Comparison of ENCODE assay signal across 15 mouse cellular contexts in the genomic region with DNA sequence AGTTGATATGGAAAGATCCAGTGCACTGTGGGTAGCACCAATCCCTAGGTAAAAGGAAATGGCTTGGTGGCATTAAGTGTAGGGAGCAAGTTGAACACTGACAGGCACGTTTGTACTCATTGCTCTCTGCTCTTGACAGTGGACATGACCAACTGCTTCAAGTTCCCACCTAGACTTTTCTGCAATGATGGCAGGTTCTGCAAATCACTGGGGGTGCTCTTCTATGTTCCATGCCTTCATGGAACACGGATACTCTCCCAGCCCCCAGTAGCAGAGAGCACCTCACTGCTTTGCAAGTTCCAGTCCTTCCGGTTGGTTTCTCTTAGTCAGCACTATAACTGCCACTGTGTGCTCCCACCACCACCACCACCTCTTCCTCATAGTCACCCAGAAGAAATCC. TPM values are rescaled to one million over a fixed set of nuclear protein-coding genes. Genes with fewer than 3 reads are reported as not detected.
DNase-seq lines count a peak whose midpoint lies in the region; ATAC-seq and TF ChIP-seq lines count a peak whose summit lies in the region.
"Not testable (repeated sequence)": the region's sequence is repeated elsewhere in the genome, so short reads cannot be mapped to it uniquely, and the experiment has no call there.
"Had no signal": no experiment of that assay in that cellular context is flagged by ENCODE, and none has a peak within 500 bp of the region (broad histone marks: within the 10 kb centered on the region; RNA-seq: fewer than 3 reads in every experiment).

No protein-coding gene starts in this region.

- not testable (repeated sequence) for H3K9ac ChIP-seq in embryonic facial prominence, embryonic 11.5 days (replicated peaks; ENCODE audit: low read length); hindbrain, embryonic 12.5 days; kidney, postnatal 0 days (ENCODE audit: low read depth, low read length); lung, embryonic 15.5 days; midbrain, embryonic 16.5 days (ENCODE audit: low read depth, low read length); stomach, embryonic 14.5 days (replicated peaks; ENCODE audit: low read depth, low read length)

- H3K36me3 ChIP-seq in embryonic facial prominence, embryonic 11.5 days (replicated peaks; ENCODE audit: control insufficient read depth, insufficient read depth, low read depth, low read length); heart, embryonic 10.5 days; hindbrain, embryonic 12.5 days; kidney, postnatal 0 days (ENCODE audit: insufficient read depth, low read length); lung, embryonic 15.5 days; midbrain, embryonic 16.5 days (ENCODE audit: control insufficient read depth, insufficient read depth, low read length); stomach, embryonic 14.5 days (ENCODE audit: control insufficient read depth, insufficient read depth, low read length): not testable (repeated sequence)

- H3K27ac ChIP-seq in embryonic facial prominence, embryonic 11.5 days (replicated peaks; ENCODE audit: low read depth, low read length); heart, embryonic 10.5 days; hindbrain, embryonic 12.5 days; kidney, postnatal 0 days; lung, embryonic 15.5 days; midbrain, embryonic 16.5 days (ENCODE audit: low read length); stomach, embryonic 14.5 days (ENCODE audit: low read length): not testable (repeated sequence)

- not testable (repeated sequence) for TF ChIP-seq CTCF in kidney, postnatal 0 days (IDR thresholded peaks at IDR 0.05; ENCODE audit: low read depth)

- H3K27me3 ChIP-seq in embryonic facial prominence, embryonic 11.5 days (ENCODE audit: control insufficient read depth, insufficient read depth, low read length); heart, embryonic 10.5 days (ENCODE audit: insufficient read depth, poor library complexity, severe bottlenecking); hindbrain, embryonic 12.5 days; kidney, postnatal 0 days (ENCODE audit: insufficient read depth, low read length); lung, embryonic 15.5 days; midbrain, embryonic 16.5 days (ENCODE audit: control insufficient read depth, insufficient read depth, low read depth, low read length); stomach, embryonic 14.5 days (ENCODE audit: control insufficient read depth, insufficient read depth, low read length): not testable (repeated sequence)

- H3K9me3 ChIP-seq in embryonic facial prominence, embryonic 11.5 days (replicated peaks; ENCODE audit: control insufficient read depth, low read length); hindbrain, embryonic 12.5 days (replicated peaks); kidney, postnatal 0 days (replicated peaks; ENCODE audit: low read length); lung, embryonic 15.5 days; midbrain, embryonic 16.5 days (replicated peaks; ENCODE audit: control insufficient read depth, low read length, poor library complexity, severe bottlenecking); stomach, embryonic 14.5 days (ENCODE audit: control insufficient read depth, low read depth, low read length): not testable (repeated sequence)
- peaks cover 10% of the 10 kb centered on the region for H3K9me3 ChIP-seq in heart, embryonic 10.5 days

- H3K4me3 ChIP-seq in embryonic facial prominence, embryonic 11.5 days (ENCODE audit: low read depth, low read length); heart, embryonic 10.5 days; hindbrain, embryonic 12.5 days; kidney, postnatal 0 days (replicated peaks; ENCODE audit: low read depth, low read length); lung, embryonic 15.5 days; midbrain, embryonic 16.5 days (ENCODE audit: low read depth, low read length); stomach, embryonic 14.5 days (ENCODE audit: low read depth, low read length): not testable (repeated sequence)

- 75% methylated on average over 3 of the region's 3 CpGs for WGBS in embryonic facial prominence, embryonic 11.5 days
- WGBS in heart, embryonic 10.5 days: 70% methylated on average over 3 of the region's 3 CpGs
- WGBS in hindbrain, embryonic 12.5 days: 86% methylated on average over 3 of the region's 3 CpGs
- 75% methylated on average over 3 of the region's 3 CpGs for whole genome bisulfite sequencing in kidney, postnatal 0 days
- WGBS in lung, embryonic 15.5 days: 79% methylated on average over 3 of the region's 3 CpGs
- 79% methylated on average over 3 of the region's 3 CpGs for WGBS in midbrain, embryonic 16.5 days
- 82% methylated on average over 3 of the region's 3 CpGs for WGBS in stomach, embryonic 14.5 days

- peak; percentile 4 for DNase-seq in CD4-positive helper T cell, adult 2 months (ENCODE audit: low read depth, low spot score)
- not testable (repeated sequence) for DNase-seq in embryonic facial prominence, embryonic 11.5 days (ENCODE audit: low spot score); kidney, postnatal 0 days (ENCODE audit: low spot score)
- peak; percentile 38 for DNase-seq in heart, embryonic 10.5 days (ENCODE audit: low spot score)

- not testable (repeated sequence) for H3K4me1 ChIP-seq in embryonic facial prominence, embryonic 11.5 days (ENCODE audit: control insufficient read depth, insufficient read depth, low read length); heart, embryonic 10.5 days; hindbrain, embryonic 12.5 days; kidney, postnatal 0 days (replicated peaks; ENCODE audit: insufficient read depth, low read length); lung, embryonic 15.5 days; midbrain, embryonic 16.5 days (ENCODE audit: control insufficient read depth, insufficient read depth, low read length); stomach, embryonic 14.5 days (ENCODE audit: control insufficient read depth, insufficient read depth, low read length)

- H3K4me2 ChIP-seq in embryonic facial prominence, embryonic 11.5 days (ENCODE audit: low read depth, low read length); hindbrain, embryonic 12.5 days (replicated peaks); kidney, postnatal 0 days (ENCODE audit: low read length); lung, embryonic 15.5 days; midbrain, embryonic 16.5 days (ENCODE audit: low read length); stomach, embryonic 14.5 days (replicated peaks; ENCODE audit: low read depth, low read length): not testable (repeated sequence)

- ATAC-seq in embryonic facial prominence, embryonic 11.5 days (replicated peaks; ENCODE audit: insufficient number of reproducible peaks, low FRiP score, low TSS enrichment, low read depth): peak; percentile 62; the same call in 1 of the 2 replicates
- peak; percentile 78 for ATAC-seq in hindbrain, embryonic 12.5 days (ENCODE audit: low FRiP score)
- ATAC-seq in kidney, postnatal 0 days (replicated peaks; ENCODE audit: low FRiP score, low read depth): peak; percentile 59
- peak; percentile 42; the same call in 1 of the 2 replicates for ATAC-seq in lung, embryonic 15.5 days (ENCODE audit: borderline replicate concordance, extremely low read depth, low FRiP score, low TSS enrichment)
- peak; percentile 17; the same call in 1 of the 2 replicates for ATAC-seq in midbrain, embryonic 16.5 days
- ATAC-seq in stomach, embryonic 14.5 days (ENCODE audit: insufficient number of reproducible peaks, insufficient read depth, low FRiP score, low read depth): 0 out of 2 replicates have a peak, but pooled peaks have one; percentile 58

RNA-seq across cellular contexts. Expression of a gene that starts 4.4 kb away (rescaled TPM):
- not detected in 2 replicates for polyA plus RNA-seq in embryonic facial prominence, embryonic 11.5 days (2014; fragmentation: Nextera tagmentation; extraction: Ambion mirVana)
- polyA plus RNA-seq in heart, embryonic 10.5 days (2016; fragmentation: Nextera tagmentation; extraction: Ambion mirVana): not detected in 2 replicates
- polyA plus RNA-seq in hindbrain, embryonic 12.5 days (2016; fragmentation: Nextera tagmentation; extraction: Ambion mirVana): not detected in 2 replicates
- polyA plus RNA-seq in kidney, postnatal 0 days (2015; fragmentation: Nextera tagmentation; extraction: Ambion mirVana): not detected in 2 replicates
- polyA plus RNA-seq in lung, embryonic 15.5 days (2015; fragmentation: Nextera tagmentation; extraction: Ambion mirVana): not detected in 2 replicates
- not detected in 2 replicates for polyA plus RNA-seq in midbrain, embryonic 16.5 days (2015; fragmentation: Nextera tagmentation; extraction: Ambion mirVana)
- polyA plus RNA-seq in stomach, embryonic 14.5 days (2014; fragmentation: Nextera tagmentation; extraction: Ambion mirVana): not detected in 2 replicates
- polyA plus RNA-seq: adrenal gland, adult 2 months; embryonic facial prominence, embryonic 10.5 days; forebrain, postnatal 0 days; kidney, embryonic 14.5 days; neural tube, embryonic 11.5 days had no signal

RNA-seq across cellular contexts. Expression of a gene that starts 14.1 kb away (rescaled TPM):
- polyA plus RNA-seq in embryonic facial prominence, embryonic 11.5 days (2014; fragmentation: Nextera tagmentation; extraction: Ambion mirVana): not detected in 2 replicates
- polyA plus RNA-seq in heart, embryonic 10.5 days (2016; fragmentation: Nextera tagmentation; extraction: Ambion mirVana): not detected in 2 replicates
- polyA plus RNA-seq in hindbrain, embryonic 12.5 days (2016; fragmentation: Nextera tagmentation; extraction: Ambion mirVana): not detected in 2 replicates
- polyA plus RNA-seq in kidney, postnatal 0 days (2015; fragmentation: Nextera tagmentation; extraction: Ambion mirVana): not detected in 2 replicates
- not detected in 2 replicates for polyA plus RNA-seq in lung, embryonic 15.5 days (2015; fragmentation: Nextera tagmentation; extraction: Ambion mirVana)
- polyA plus RNA-seq in midbrain, embryonic 16.5 days (2015; fragmentation: Nextera tagmentation; extraction: Ambion mirVana): not detected in 2 replicates
- not detected in 2 replicates for polyA plus RNA-seq in stomach, embryonic 14.5 days (2014; fragmentation: Nextera tagmentation; extraction: Ambion mirVana)
- polyA plus RNA-seq: adrenal gland, adult 2 months; embryonic facial prominence, embryonic 10.5 days; forebrain, postnatal 0 days; inflammation-experienced regulatory T-cells, adult 6 months; kidney, embryonic 14.5 days; liver, embryonic 14.5 days; neural tube, embryonic 11.5 days had no signal

Comparison
In these comparisons a context has a peak if more than half of its experiments do, and no peak if none do; other contexts are left out.
1. ATAC-seq: peak in every context shown above with its lines; median percentile 78 in hindbrain, embryonic 12.5 days; 62 in embryonic facial prominence, embryonic 11.5 days; 59 in kidney, postnatal 0 days; 58 in stomach, embryonic 14.5 days; 42 in lung, embryonic 15.5 days; 17 in midbrain, embryonic 16.5 days.